Mouse (Mus musculus): Measurements from ENCODE around the gene Ephb3. TPM values are rescaled to one million over a fixed set of nuclear protein-coding genes. Genes with fewer than 3 reads are reported as not detected.
"Not testable (repeated sequence)": the region's sequence is repeated elsewhere in the genome, so short reads cannot be mapped to it uniquely, and the experiment has no call there.

Gene Ephb3
- 10.5 and 11.7 TPM in 2 replicates for polyA plus RNA-seq (2012; rRNA removed)

DNA sequence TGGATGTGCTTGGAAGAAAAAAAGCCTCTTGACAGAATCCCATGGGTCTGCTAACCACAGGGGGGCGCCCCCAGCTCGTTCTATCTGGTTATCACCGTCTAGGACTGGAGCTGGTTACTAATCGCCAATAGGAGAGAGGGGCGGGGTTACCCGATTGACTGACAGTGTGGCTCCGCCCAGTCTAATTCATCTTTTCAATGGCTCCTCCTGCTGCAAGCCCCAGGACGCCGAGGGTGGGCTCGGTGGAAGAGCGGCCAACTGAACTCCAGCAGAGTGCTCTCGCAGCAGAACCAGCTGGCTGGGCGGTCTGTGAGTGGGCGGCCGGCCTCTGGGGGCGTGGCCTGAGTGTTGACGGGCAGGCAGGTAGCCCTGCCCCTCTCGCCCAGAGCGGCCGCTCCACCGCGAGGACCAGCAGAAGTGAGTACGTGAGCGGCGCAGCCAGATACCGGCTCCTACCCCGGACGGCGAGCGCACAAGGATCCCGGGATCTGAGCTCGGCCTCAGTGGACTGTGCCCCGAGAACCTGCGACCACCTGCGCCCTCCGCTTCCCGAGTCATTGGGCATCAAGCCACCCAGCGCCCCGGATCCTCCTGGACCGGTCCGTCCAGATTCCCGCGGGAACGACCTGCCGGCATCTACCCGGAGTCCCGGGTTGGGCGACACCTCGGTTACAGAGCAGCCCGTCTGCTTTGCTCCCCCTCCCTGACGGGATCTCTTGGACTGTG is at the start of gene Ephb3:
Ephb3 (plus strand) TSS at position 389 of the 726 bp plus-strand sequence.
- peak; percentile 72 for DNase-seq (ENCODE audit: low read depth)

DNA sequence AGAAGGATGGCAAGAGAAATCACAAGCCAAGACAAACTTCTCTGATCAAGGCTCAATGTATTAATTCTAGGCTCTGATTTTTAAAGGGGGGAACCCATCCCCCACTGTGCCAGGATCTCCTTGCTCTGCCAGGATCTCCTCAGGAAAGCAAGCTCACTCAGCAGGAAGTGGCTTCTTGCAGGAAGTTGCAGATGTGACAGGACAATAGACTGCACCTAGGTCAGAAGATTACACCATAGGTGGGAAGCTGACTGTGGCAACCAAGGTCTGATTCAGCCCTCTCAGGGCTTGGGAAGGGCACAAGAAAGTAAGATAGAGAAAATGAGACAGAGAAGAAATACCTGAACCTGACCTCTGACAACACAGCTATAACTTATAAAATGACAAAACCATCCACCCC is 48.3 kb upstream of the Ephb3 start:
- not testable (repeated sequence) for DNase-seq (ENCODE audit: low read depth)

DNA sequence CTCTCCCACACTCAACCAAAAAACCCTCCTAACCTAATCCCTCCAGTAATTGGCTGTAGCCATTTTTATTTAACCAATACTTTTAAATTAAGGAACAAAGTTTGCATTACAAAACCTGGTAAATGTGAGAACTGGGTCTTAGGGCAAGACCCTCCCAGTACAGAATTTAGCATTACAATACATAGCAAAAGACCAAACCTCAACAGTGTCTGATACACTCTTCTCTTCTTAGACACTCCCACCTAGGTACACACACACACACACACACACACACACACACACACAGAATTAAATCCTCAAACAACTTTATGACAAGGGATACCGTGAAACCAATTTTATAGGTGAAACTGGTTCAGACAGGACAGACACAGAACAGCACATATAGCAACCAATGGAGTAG is 45.3 kb upstream of the Ephb3 start:
- DNase-seq (ENCODE audit: low read depth): not testable (repeated sequence)

DNA sequence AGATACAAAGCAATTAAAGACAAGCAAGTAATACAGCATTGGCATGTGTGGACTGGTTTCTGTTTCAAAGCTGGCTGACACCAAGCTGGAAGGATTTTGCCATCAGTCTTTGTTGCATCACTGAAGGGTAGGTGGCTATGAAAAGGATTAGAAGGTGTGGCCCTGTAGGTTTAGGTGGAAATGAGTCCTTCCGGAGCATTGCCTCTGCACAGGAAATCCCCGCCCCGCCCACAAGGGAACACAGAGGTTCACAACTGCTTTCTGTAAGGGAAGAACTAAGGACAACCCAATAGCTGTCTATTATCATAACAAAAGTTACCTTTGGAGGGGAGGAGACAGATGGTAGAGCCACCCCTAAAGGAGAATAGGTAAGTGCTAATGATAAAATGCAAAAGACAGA is 41.1 kb upstream of the Ephb3 start:
- peak; percentile 46 for DNase-seq (ENCODE audit: low read depth)

DNA sequence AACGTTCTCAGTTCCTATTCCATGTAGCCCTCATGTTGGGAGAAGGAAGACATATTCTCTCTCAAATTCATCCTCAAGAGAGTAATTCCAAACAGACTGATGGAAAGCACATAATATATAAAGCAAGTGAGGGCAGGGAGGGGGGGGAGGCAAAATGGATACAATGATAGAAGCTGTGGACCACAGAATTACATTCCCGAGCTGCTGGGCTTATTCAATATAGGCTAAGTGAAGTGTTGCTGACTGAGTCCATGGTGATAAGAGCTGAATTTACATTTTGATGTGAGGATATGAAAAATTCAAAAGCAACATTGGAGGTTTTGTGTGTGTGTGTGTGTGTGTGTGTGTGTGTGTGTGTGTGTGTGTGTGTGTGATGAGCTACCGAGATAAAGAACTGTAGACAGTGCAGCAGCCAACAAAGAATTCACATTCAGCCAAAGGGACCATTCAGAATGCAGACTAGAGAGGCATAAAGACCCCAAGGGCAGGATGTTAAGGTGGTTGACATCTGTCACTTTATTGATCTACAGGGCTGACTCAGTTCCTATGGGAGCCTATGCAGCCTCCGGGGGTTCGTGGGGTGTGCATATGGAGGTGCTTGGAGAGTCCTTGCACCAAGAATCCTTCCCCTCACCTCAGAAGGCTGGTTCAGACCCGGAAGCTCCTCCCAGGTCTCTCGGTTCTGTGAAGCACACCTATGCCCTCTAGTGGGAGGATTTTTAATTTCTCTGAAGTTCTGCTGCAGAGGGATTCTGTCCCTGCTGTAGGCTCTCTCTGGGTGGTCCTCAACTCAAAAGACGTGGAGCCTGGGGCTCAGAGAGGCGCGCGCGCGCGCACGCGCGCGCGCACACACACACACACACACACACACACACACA is 39.0 kb upstream of the Ephb3 start:
- not testable (repeated sequence) for DNase-seq (ENCODE audit: low read depth)

DNA sequence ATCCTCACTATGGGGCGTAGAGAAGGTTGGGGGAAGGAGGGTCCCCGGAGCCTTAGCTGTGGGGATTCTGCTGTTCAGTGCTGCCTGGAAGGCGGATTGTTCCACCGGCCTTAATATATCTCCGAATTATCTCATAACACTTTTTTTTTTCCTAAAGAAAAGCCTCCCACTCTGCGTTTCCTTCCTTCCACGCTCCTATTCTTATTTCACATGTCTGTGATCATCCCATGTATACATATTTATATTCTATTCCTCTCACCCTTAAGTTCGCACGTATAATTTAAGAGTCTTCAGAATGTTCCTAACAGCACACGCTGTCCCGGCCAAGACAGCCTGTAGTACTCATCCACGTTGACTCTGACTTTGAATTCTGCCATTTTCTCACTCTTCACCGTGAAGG is 35.8 kb upstream of the Ephb3 start:
- DNase-seq (ENCODE audit: low read depth): no peak

DNA sequence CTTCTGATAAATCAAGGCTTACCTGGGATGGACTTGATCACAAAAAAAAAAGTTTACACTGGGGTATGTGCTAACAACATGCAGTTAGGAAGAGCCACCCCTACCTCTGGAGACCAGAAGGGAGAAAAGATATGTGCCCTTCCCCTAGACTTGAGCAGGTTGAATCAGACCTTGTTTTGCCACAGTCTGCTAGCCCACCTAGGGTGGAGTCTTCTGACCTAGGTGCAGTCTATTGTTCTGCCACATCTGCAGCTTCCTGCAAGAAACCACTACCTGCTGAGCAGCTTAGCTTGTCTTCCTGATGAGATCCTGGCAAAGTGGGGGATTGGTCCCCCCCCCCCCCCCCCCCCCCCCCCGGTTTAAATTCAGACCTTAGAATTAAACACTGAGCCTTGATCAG is 29.3 kb upstream of the Ephb3 start:
- no peak for DNase-seq (ENCODE audit: low read depth)

DNA sequence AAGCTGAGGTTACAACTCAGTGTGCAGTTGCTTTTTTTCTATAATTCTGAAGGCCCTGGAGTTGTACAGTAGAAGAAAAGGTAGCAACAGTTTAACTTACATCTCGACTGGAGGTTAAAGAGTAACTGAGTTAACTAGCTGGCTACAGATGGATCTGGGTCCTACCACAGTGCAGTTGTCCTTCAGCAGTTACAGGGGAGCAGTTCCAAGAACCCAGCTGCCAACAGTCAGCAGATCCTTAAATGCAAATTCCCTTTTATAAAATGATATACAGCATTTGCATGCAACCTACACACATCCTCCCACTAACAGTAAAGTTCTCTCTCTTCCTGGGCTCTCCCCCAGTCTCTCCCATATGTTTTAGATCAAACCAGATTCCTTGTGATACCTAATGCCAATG is 22.4 kb upstream of the Ephb3 start:
- no peak for DNase-seq (ENCODE audit: low read depth)

DNA sequence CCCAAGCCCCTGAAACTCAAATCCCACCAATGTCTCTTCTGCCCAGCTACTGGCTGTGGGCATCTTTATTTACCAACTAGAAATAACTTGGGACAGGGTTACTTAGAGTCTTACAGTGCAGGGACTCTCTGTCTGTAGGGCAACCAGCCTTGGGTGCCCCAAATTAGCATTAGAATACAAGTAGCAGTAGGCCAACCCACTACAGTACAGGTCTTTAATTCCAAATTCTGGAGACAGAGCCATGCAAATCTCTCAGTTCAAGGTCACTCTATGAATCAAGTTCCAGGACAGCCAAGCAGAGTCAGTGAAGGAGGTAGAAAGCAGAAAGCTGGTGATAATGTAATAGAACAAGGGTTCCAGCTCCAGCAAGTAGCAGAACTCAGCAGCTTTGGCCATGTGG is 19.9 kb upstream of the Ephb3 start:
- DNase-seq (ENCODE audit: low read depth): no peak

DNA sequence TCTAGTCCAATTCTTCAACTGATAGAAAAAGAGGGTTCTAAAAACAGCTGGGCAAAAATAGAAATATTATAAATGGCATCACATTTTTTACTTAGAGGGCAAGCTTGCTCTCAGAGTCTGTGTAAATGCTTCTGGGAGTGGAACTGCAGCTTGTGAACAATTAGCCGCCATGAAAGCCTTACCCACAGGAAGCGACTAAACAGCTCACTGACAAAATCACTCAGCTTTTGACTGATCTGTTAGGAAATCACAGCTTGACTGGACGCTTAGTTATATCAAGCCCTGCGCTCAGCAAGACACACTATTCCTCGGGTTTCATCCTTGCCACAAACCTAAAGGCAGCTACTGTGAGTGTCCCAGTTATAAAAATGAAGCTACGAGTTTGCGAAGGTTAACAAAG is 17.0 kb upstream of the Ephb3 start:
- no peak for DNase-seq (ENCODE audit: low read depth)

DNA sequence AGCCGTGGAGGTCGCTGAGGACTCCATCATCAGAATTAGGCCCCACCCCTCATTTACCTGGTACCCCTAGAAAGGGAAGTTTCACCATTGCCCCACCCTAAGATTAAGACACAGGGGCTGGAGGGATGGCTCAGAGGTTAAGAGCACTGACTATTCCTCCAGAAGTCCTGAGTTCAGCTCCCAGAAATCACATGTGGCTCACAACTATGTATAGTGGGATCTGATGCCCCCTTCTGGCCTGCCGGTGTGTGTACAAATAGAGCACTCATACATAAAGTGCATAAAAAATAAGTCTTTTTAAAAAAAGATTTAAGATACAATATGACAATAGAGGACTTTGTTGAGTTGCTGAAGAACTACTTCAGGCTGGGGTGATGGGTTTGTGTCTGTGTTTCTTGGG is 16.2 kb upstream of the Ephb3 start:
- no peak for DNase-seq (ENCODE audit: low read depth)

DNA sequence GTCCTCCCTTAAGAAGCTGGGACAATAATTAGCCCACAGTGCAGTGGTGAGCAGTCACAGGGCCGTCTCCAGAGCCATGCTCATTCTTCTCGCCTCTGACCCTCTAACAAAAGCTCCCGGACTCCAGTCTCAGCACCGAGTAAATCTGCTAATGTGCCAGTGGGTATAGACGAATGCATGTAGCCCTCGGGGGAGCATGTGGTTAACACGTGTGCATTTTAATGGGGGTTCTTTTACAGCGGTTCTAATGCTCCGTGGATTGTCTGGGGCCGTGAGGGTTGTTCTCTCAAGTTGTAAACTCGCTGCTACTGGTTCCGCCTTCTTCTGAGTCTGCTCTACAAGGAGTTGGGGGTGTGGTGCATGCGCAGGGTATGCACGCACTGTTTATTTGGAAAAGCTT is 13.0 kb upstream of the Ephb3 start:
- DNase-seq (ENCODE audit: low read depth): no peak

DNA sequence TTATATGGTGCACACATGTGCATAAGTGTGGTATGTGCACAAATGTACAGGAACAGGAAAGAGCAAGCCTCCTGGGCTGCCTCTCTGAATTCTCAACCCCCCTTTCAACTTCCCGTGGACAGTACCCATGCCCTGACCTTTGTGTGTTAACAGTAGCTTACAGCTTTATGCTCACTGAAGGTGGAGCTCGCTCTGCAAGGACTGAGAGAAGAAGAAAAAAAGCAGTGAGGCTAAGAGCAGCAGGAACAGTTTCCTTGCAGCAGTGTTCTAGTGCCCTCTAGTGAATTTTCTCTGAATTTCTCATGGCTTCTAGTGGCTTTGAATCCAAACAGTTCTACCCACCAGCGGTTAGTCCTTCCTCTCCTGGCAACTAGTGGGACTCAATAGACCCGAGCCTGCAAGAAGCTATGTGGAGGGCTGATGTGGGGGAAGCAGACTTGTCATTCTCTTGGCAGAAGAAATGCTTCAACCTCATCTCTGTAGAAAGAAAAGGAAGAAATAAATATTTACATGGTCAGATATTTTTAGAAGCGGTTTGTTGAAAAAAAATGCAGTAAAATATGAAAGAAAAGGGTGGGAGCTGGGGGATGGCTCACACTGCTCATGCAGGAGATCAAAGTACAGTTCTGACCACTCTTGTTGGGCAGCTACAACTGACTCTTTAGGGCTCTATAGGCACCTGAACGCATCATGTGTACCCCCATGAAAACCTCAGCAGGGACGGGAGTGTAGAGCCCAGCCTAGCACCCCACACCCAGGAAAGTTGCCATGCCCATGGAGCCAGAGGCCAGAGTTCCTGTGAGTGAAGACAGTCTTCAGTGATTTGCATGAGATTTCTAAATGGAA is 11.8 kb upstream of the Ephb3 start:
- DNase-seq (ENCODE audit: low read depth): no peak

DNA sequence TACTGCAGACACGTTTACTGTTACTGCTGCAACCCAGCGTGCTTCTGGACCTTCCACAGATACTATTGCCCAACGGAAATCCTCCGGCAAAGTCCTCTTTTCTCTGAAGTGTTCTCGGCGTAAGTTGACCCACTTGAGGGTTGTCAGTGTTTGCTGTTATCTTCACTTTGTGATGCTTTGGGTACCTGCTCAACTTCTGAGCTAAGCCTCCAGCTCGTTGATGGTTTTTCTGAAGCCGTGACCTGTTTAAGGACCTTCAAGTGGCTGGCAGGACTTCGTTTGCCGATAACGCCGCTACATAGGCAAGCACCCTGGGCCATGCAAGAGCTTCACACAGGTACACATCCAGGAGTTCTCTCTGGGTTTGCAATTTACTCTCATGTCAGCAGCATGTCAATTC is 10.4 kb upstream of the Ephb3 start:
- no peak for DNase-seq (ENCODE audit: low read depth)

DNA sequence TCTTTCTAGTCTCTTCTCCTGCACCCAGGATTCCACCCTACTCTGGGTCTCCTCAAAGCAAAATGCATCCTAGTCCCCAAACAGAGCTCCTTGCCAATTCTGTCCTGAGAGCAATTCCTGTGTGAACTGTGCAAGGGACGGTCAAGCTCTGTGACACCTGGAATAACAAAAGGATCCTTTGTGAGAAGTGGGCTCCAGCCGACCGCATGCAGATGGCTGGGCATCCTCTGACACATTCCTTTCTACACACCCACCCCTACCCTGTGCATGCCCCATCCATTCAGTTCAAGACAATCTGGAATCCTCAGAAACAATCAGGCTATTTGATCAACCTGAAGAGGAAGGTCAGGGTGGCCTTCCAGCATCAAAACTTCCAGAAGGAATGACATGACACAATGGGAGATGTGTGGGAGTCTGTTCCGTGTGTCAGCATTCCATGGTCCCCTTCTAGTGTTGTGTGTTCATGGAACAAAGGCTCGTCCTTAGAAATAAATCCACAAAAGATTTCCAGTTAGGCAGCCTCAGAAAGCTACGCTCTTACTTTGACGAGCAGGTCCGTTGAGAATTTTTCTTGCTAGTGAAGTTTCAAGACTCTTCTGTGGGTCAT is 9.2 kb upstream of the Ephb3 start:
- no peak for DNase-seq (ENCODE audit: low read depth)

DNA sequence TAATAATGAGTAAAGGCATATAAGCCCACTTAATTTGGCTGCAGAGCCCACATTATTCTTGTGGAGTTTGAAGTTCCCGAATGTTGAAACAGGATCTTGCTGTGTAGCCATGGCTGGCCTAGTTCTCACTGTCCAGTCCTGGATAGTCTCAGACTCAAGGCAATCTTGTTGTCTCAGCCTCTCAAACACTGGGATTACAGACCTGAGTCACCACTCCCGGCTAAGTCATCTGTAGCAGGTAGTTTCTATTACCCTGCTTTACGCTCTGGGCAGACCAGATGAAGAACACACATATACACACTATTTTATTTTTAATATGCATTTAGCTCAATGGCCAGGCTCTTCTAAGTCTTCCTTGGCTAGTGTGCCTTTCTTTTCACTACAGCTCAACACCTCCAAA is 8.0 kb upstream of the Ephb3 start:
- no peak for DNase-seq (ENCODE audit: low read depth)

DNA sequence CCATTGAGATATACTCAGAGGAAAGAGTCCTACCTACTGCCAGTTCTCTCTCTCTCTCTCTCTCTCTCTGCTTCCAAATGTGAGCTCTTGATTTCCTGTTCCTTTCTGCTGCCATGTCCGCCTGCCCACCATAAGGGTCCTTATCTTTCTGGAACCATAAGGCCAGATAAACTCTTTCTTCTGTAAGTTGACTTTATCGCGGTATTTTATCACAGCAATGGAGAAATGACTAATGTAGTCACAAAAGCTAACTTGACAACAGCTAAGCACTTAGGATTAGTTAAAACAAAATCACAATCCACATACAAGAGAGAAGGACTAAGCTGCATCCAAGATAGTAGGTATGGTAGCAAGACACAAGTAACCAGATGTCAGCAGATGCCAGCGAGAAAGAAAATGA is 7.0 kb upstream of the Ephb3 start:
- no peak for DNase-seq (ENCODE audit: low read depth)

DNA sequence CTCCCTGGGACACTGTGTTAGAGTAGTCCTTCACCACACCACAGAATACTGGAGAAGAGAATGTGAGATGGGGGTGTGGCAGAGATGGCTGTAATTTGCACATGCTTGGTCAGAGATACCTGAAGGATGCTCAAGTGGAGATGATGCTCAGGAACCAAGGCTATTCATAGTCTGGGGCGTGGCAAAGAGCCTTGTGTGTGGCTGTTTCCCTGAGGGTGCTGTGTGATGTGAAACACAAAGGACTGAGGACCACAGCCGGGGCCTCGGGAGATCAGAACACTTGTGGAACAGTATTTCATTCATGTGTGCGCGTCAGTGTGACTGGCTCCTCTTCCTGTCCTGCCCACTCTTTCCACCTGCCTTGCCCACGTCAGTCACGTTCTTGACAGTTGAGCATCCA is 6.5 kb upstream of the Ephb3 start:
- no peak for DNase-seq (ENCODE audit: low read depth)

DNA sequence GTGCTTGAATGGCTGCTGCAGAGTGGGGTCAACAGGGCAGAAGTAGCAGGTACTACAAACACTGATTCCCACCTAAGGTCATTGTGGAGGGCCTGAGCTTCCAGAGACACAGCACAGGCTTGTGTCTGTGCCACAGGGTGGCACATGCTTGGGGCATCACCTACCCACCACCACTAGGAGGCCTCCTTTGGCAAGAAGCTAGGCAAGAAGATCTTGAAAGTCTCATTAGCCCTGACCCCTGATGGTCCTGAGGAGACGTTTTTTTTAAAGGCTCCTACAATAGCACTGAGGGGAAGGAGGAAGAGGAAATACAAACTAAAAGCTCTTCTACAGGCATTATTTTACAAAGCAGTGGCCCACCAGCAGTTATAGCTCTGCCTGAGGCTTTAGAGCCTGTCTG is 6.0 kb upstream of the Ephb3 start:
- no peak for DNase-seq (ENCODE audit: low read depth)

DNA sequence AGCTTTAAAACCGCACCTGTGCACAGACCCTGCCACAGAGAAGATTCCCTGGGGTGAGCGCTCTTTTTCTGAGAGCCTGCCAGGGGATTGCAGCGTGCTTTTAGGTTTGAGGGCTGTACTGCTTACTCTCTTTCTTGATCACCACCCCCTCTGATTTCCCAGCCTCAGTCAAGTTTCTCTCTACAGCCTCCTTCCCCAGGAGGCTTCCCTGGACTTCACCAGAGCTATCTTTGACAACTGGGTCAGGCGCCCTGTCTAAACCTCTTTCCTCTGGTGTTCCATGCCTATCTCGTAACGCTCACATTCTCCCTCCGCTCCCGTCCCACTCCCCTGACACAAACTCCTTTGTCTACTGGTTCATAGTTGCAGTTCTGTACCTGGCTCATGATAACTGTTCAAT is 5.1 kb upstream of the Ephb3 start:
- DNase-seq (ENCODE audit: low read depth): no peak

DNA sequence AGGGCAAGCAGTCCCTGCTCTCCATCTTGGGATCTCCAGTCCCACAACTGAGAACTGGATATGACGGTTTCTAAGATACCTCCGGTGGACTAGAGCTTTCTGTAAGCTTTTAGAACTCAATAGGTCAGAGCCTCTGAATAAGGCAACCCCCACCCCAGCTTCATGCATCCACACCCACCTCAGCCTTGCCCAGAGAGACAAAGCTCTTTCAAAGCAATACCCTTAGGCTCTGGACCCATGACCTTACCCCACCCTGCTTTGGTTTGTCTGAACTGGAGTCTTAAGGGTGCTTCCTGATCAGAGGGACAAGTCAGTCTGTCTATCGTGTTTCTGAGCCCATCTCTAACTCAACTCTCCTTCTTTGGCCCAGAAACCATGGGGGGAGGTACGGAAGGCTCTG is 1.8 kb upstream of the Ephb3 start:
- DNase-seq (ENCODE audit: low read depth): no peak
